Mouse (Mus musculus) erythroblast, embryonic 14.5 days (primary cell): Measurements from ENCODE around the gene Prkn. TPM values are rescaled to one million over a fixed set of nuclear protein-coding genes. Genes with fewer than 3 reads are reported as not detected.

ENCODE experiments used
- H3K27me3 ChIP-seq: 2 replicates; pipeline ENCODE4 v1.6.1; 2012; ENCODE audit warnings: inconsistent platforms; ENCODE audit not compliant: control insufficient read depth
- H3K36me3 ChIP-seq: 2 replicates; pipeline ENCODE4 v1.6.1; 2012; ENCODE audit warnings: mild to moderate bottlenecking, inconsistent platforms; ENCODE audit not compliant: control insufficient read depth
- H3K4me1 ChIP-seq: 2 replicates; pipeline ENCODE4 v1.6.1; 2012; ENCODE audit warnings: inconsistent platforms; ENCODE audit not compliant: control insufficient read depth
- H3K4me3 ChIP-seq: replicated peaks from 2 replicates; pipeline ENCODE3; 2012; ENCODE audit warnings: moderate library complexity, mild to moderate bottlenecking, inconsistent platforms
- H3K9me3 ChIP-seq: 2 replicates; pipeline ENCODE4 v1.6.1; 2012; ENCODE audit warnings: low read length, inconsistent platforms, mixed read lengths; ENCODE audit not compliant: control insufficient read depth
- GATA1 ChIP-seq: IDR thresholded peaks from 2 replicates; pipeline ENCODE4 v1.6.1; 2012; ENCODE audit warnings: low read length, inconsistent platforms, mixed read lengths
- TAL1 ChIP-seq: IDR thresholded peaks from 3 replicates; pipeline ENCODE4 v1.6.1; 2012; ENCODE audit warnings: low read length, inconsistent platforms, mixed read lengths
- polyA plus RNA-seq: library from polyadenylated mRNA; stranded (reverse); fragments of >175 nt; gene quantifications from 2 replicates; pipeline ENCODE4 v1.2.3, GENCODE M21; 2012

Prkn gene
- not detected in 2 replicates for polyA plus RNA-seq

- Histone ChIP-seq H3K9me3 (no peaks in the 10 kb centered on the region), H3K4me1 (peaks cover 14% of the 10 kb centered on the region), H3K27me3 (peaks cover 4% of the 10 kb centered on the region; the same call in 1 of the 2 replicates), H3K4me3 (peak within 1 kb of the TSS; percentile 80), H3K36me3 (no peaks in the 10 kb centered on the region)
- TF ChIP-seq TAL1 (no peak), GATA1 (no peak)
Observed at GRCm38 (mm10) chr17:10840148-10840707, at the start of gene Prkn, which contains the start of gene Pacrg. Gene Prkn, plus strand, starts transcription at chr17:10840384. Gene Pacrg, minus strand, starts transcription at chr17:10840311.

- Histone ChIP-seq H3K4me1 (no peaks in the 10 kb centered on the region), H3K36me3 (no peaks in the 10 kb centered on the region), H3K9me3 (no peaks in the 10 kb centered on the region), H3K27me3 (no peaks in the 10 kb centered on the region), H3K4me3 (no peak overlapping the region)
- TF ChIP-seq GATA1 (no peak), TAL1 (no peak)
Observed at GRCm38 (mm10) chr17:10791661-10792060, 48.5 kb upstream of the Prkn start.

- Histone ChIP-seq H3K4me3 (no peak overlapping the region), H3K27me3 (no peaks in the 10 kb centered on the region), H3K36me3 (no peaks in the 10 kb centered on the region), H3K4me1 (no peaks in the 10 kb centered on the region), H3K9me3 (no peaks in the 10 kb centered on the region)
- no peak for TF ChIP-seq GATA1
- TF ChIP-seq TAL1, result no peak
Observed at GRCm38 (mm10) chr17:10806692-10807091, 33.5 kb upstream of the Prkn start.

GRCm38 (mm10) chr17:10807261-10807998, 32.8 kb upstream of the Prkn start:
- H3K36me3 ChIP-seq, result no peaks in the 10 kb centered on the region
- no peaks in the 10 kb centered on the region for H3K27me3 ChIP-seq
- TF ChIP-seq GATA1 (no peak), TAL1 (no peak)

GRCm38 (mm10) chr17:10808571-10808970, 31.6 kb upstream of the Prkn start:
- Histone ChIP-seq H3K36me3 (no peaks in the 10 kb centered on the region), H3K27me3 (no peaks in the 10 kb centered on the region), H3K4me1 (no peaks in the 10 kb centered on the region), H3K9me3 (no peaks in the 10 kb centered on the region), H3K4me3 (no peak overlapping the region)
- TF ChIP-seq TAL1 (no peak), GATA1 (no peak)

More at GRCm38 (mm10) chr17:10807261-10807998, 32.8 kb upstream of the Prkn start:
- H3K9me3 ChIP-seq, result no peaks in the 10 kb centered on the region
- no peaks in the 10 kb centered on the region for H3K4me1 ChIP-seq
- H3K4me3 ChIP-seq, result no peak overlapping the region

GRCm38 (mm10) chr17:10818971-10819370, 21.2 kb upstream of the Prkn start:
- Histone ChIP-seq H3K4me1 (no peaks in the 10 kb centered on the region), H3K27me3 (no peaks in the 10 kb centered on the region), H3K4me3 (no peak overlapping the region), H3K36me3 (no peaks in the 10 kb centered on the region), H3K9me3 (no peaks in the 10 kb centered on the region)
- TF ChIP-seq TAL1 (no peak), GATA1 (no peak)

- no peaks in the 10 kb centered on the region for H3K36me3 ChIP-seq
- peak overlapping the region; percentile 80 for H3K4me3 ChIP-seq
- no peaks in the 10 kb centered on the region for H3K9me3 ChIP-seq
- peaks cover 4% of the 10 kb centered on the region; the same call in 1 of the 2 replicates for H3K27me3 ChIP-seq
- TF ChIP-seq TAL1, result no peak
- no peak for TF ChIP-seq GATA1
- H3K4me1 ChIP-seq, result peaks cover 14% of the 10 kb centered on the region
Observed at GRCm38 (mm10) chr17:10840731-10841201, 582 bp downstream of the Prkn start.

GRCm38 (mm10) chr17:10854207-10854606, 14.0 kb downstream of the Prkn start:
- H3K4me3 ChIP-seq, result no peak overlapping the region
- H3K27me3 ChIP-seq, result no peaks in the 10 kb centered on the region
- H3K9me3 ChIP-seq, result no peaks in the 10 kb centered on the region
- no peaks in the 10 kb centered on the region for H3K36me3 ChIP-seq
- no peak for TF ChIP-seq TAL1
- no peak for TF ChIP-seq GATA1
- no peaks in the 10 kb centered on the region for H3K4me1 ChIP-seq
